ENCODE assay signal across 22 mouse cellular contexts in the genomic region with DNA sequence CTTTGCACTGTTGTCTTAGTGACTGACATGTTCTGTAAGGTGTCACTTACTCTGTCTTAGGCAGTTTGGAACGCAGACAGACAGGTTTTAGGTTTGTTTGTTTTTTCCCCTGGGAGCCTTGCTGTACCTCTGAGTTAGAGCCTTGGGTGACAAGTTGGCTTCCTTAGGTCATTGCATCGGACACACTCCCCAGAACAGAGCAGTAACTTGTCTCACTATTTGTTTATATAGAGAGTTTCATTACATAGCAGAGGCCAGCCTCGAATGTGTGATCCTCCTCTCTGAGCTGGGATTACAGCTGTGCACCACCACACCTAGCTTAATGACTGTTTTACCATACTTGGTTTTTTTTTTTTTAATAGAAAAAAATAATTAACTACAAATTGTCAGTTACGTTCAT. TPM values are rescaled to one million over a fixed set of nuclear protein-coding genes. Genes with fewer than 3 reads are reported as not detected.
"Had no signal": no experiment of that assay in that cellular context is flagged by ENCODE, and none has a peak within 500 bp of the region (broad histone marks: within the 10 kb centered on the region; RNA-seq: fewer than 3 reads in every experiment).

No protein-coding gene starts in this region.

- H3K4me1 ChIP-seq: limb, embryonic 12.5 days; limb, embryonic 15.5 days; midbrain, embryonic 12.5 days; midbrain, embryonic 15.5 days; neural tube, embryonic 12.5 days; neural tube, embryonic 15.5 days; stomach, embryonic 15.5 days had no signal

- H3K9me3 ChIP-seq: limb, embryonic 12.5 days; limb, embryonic 15.5 days; liver, embryonic 13.5 days; midbrain, embryonic 12.5 days; midbrain, embryonic 15.5 days; neural tube, embryonic 12.5 days; neural tube, embryonic 15.5 days; stomach, embryonic 15.5 days had no signal

- DNase-seq: kidney, adult 9 months; kidney, postnatal 36 days; left cerebral cortex, postnatal 4 days; liver, embryonic 13.5 days; lung, adult 18-20 months; retina, postnatal 1 day; right cerebral cortex, postnatal 25 days; spleen, adult 18-20 months; thymus, adult 18-20 months; thymus, postnatal 36 days had no signal

- H3K4me3 ChIP-seq: limb, embryonic 12.5 days; limb, embryonic 15.5 days; liver, embryonic 13.5 days; midbrain, embryonic 12.5 days; midbrain, embryonic 15.5 days; neural tube, embryonic 12.5 days; neural tube, embryonic 15.5 days; stomach, embryonic 15.5 days had no signal

- H3K27ac ChIP-seq: limb, embryonic 12.5 days; limb, embryonic 15.5 days; liver, embryonic 13.5 days; macrophage; midbrain, embryonic 12.5 days; midbrain, embryonic 15.5 days; neural tube, embryonic 12.5 days; neural tube, embryonic 15.5 days; stomach, embryonic 15.5 days had no signal

- H3K27me3 ChIP-seq: limb, embryonic 12.5 days; limb, embryonic 15.5 days; liver, embryonic 13.5 days; midbrain, embryonic 12.5 days; midbrain, embryonic 15.5 days; neural tube, embryonic 12.5 days; neural tube, embryonic 15.5 days; stomach, embryonic 15.5 days had no signal

- H3K4me2 ChIP-seq: limb, embryonic 12.5 days; limb, embryonic 15.5 days; liver, embryonic 13.5 days; midbrain, embryonic 12.5 days; midbrain, embryonic 15.5 days; neural tube, embryonic 12.5 days; neural tube, embryonic 15.5 days; stomach, embryonic 15.5 days had no signal

- ATAC-seq: intestine, postnatal 0 days; midbrain, embryonic 15.5 days had no signal

- H3K9ac ChIP-seq: limb, embryonic 12.5 days; limb, embryonic 15.5 days; liver, embryonic 13.5 days; midbrain, embryonic 12.5 days; midbrain, embryonic 15.5 days; neural tube, embryonic 12.5 days; neural tube, embryonic 15.5 days; stomach, embryonic 15.5 days had no signal

RNA-seq across cellular contexts. Expression of a gene that starts 16.0 kb away (rescaled TPM):
- total RNA-seq: layer of hippocampus, adult 18-20 months; left cerebral cortex, adult 8-10 months; left cerebral cortex, postnatal 14 days had no signal
